Mouse (Mus musculus) olfactory bulb, adult 2 months (tissue): ENCODE results near the gene Otub1.

ENCODE experiments used
- CTCF ChIP-seq: fragments of 200-500 bp; IDR thresholded peaks from 2 replicates; pipeline ENCODE4 v1.5.1; 2012; ENCODE audit warnings: low read depth, mild to moderate bottlenecking, low read length, moderate library complexity; ENCODE audit not compliant: insufficient read depth
- POLR2A ChIP-seq: fragments of 200-500 bp; IDR thresholded peaks from 2 replicates; pipeline ENCODE4 v1.6.1; 2012; ENCODE audit warnings: mild to moderate bottlenecking, low read depth, low read length, moderate library complexity; ENCODE audit not compliant: insufficient read depth

DNA sequence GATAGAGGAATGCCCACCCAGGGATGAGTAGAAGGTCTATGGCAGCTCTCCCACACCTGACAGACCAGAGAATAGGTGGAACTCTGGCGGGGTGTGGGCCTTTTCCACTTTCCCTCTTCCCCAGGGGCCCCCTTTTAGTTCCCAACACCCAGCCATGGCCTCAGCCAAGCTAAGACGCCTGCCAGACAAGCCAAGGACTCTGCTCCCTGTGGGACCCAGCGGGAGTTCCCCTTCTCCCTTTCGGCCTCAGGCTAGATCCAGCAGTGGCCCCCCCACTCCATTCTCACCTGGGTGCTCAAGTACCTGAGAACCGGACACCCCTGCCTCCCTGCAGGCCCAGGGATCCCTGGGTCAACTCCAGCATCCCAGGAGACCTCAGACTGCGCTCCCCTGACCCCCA, 16.1 kb upstream of the Otub1 start:
- TF ChIP-seq POLR2A: no peak
- no peak for TF ChIP-seq CTCF
